Mouse (Mus musculus): ENCODE results near the gene Sox6. TPM values are rescaled to one million over a fixed set of nuclear protein-coding genes. Genes with fewer than 3 reads are reported as not detected.

Gene Sox6
- total and polyA plus RNA-seq, 3 experiments = 0.09 to 1.3 (median 0.90) TPM

GRCm38 (mm10) chr7:115865231-115865630 is 173.4 kb downstream of the Sox6 start:
- Histone ChIP-seq H3K27ac (ENCODE audit: insufficient read depth, low read depth) (no peak overlapping the region), H3K4me2 (ENCODE audit: insufficient read depth, low read depth, poor library complexity, severe bottlenecking) (no peak overlapping the region), H3K79me2 (replicated peaks; ENCODE audit: control insufficient read depth, extremely low read depth, insufficient read depth, poor library complexity, severe bottlenecking) (no peaks in the 10 kb centered on the region), H3K4me1 (ENCODE audit: control insufficient read depth in 1 of 2, insufficient read depth in 2 of 2) (no peaks in the 10 kb centered on the region), H3K27me3 (replicated peaks) (no peaks in the 10 kb centered on the region), H3K9ac (ENCODE audit: insufficient read depth, low read depth) (no peak overlapping the region), H3K9me3 (replicated peaks; ENCODE audit: low read length) (no peaks in the 10 kb centered on the region), H3K36me3 (replicated peaks in 1 of 2; ENCODE audit: control insufficient read depth in 1 of 2, insufficient read depth in 1 of 2, low read length in 1 of 2) (no peaks in the 10 kb centered on the region), H3K4me3 (replicated peaks in 1 of 3; ENCODE audit: low read depth in 2 of 3, low read length in 2 of 3, poor library complexity in 1 of 3) (no peak overlapping the region)
- in situ Hi-C loops (cut with MboI; ENCODE audit: low pct_ligation_motif_present, low pct_unique_long_range_greater_than_20kb, low sequenced_read_pairs) = no loop called here
- dilution Hi-C loops (cut with MboI; ENCODE audit: extremely low pct_ligation_motif_present, extremely low pct_unique_long_range_greater_than_20kb, low sequenced_read_pairs) = no loop called here
- TF ChIP-seq USF2 (conservative IDR thresholded peaks at IDR 0.05; ENCODE audit: low read depth, low read length) = no peak
- no peak for TF ChIP-seq RCOR1 (conservative IDR thresholded peaks at IDR 0.05; ENCODE audit: low read depth, low read length)
- no peak for TF ChIP-seq E2F4 (IDR thresholded peaks at IDR 0.05; ENCODE audit: insufficient replicate concordance, low read depth, low read length)
- TF ChIP-seq ZMIZ1 (IDR thresholded peaks at IDR 0.05; ENCODE audit: low read depth, low read length) = no peak
- TF ChIP-seq ZC3H11A (IDR thresholded peaks at IDR 0.05; ENCODE audit: low read depth, low read length) = no peak
- TF ChIP-seq NELFE (IDR thresholded peaks at IDR 0.05; ENCODE audit: low read depth, low read length) = no peak
- no peak for TF ChIP-seq KAT2A (IDR thresholded peaks at IDR 0.05; ENCODE audit: insufficient replicate concordance, low read length)
- TF ChIP-seq TBP (conservative IDR thresholded peaks at IDR 0.05; ENCODE audit: low read depth, low read length) = no peak
- no peak for TF ChIP-seq USF1 (IDR thresholded peaks at IDR 0.05; ENCODE audit: low read depth, low read length)
- no peak for TF ChIP-seq SMC3 (IDR thresholded peaks at IDR 0.05; ENCODE audit: low read depth, low read length)
- no peak for TF ChIP-seq NRF1 (IDR thresholded peaks at IDR 0.05; ENCODE audit: low read depth, low read length)
- no peak for TF ChIP-seq MAFK (IDR thresholded peaks at IDR 0.05; ENCODE audit: insufficient replicate concordance, low read length)
- no peak for TF ChIP-seq BHLHE40 (IDR thresholded peaks at IDR 0.05; ENCODE audit: low read depth, low read length)
- TF ChIP-seq POLR2AphosphoS2 (IDR thresholded peaks at IDR 0.05; ENCODE audit: low read depth, low read length) = no peak
- no peak for TF ChIP-seq MYC (IDR thresholded peaks at IDR 0.05; ENCODE audit: low read depth, low read length)
- TF ChIP-seq CTCF (conservative IDR thresholded peaks at IDR 0.05 in 1 of 2, IDR thresholded peaks at IDR 0.05 in 1 of 2; ENCODE audit: low read depth in 2 of 2, low read length in 2 of 2) = no peak
- DNase-seq (ENCODE audit: extremely low read depth) = no peak

GRCm38 (mm10) chr7:115864411-115864810 is 174.2 kb downstream of the Sox6 start:
- dilution Hi-C loops (cut with MboI; ENCODE audit: extremely low pct_ligation_motif_present, extremely low pct_unique_long_range_greater_than_20kb, low sequenced_read_pairs) (no loop called here), in situ Hi-C loops (cut with MboI; ENCODE audit: low pct_ligation_motif_present, low pct_unique_long_range_greater_than_20kb, low sequenced_read_pairs) (no loop called here)
- Histone ChIP-seq H3K9ac (ENCODE audit: insufficient read depth, low read depth) (no peak overlapping the region), H3K36me3 (replicated peaks in 1 of 2; ENCODE audit: control insufficient read depth in 1 of 2, insufficient read depth in 1 of 2, low read length in 1 of 2) (no peaks in the 10 kb centered on the region), H3K4me3 (replicated peaks in 1 of 3; ENCODE audit: low read depth in 2 of 3, low read length in 2 of 3, poor library complexity in 1 of 3) (no peak overlapping the region), H3K27ac (ENCODE audit: insufficient read depth, low read depth) (no peak overlapping the region), H3K9me3 (replicated peaks; ENCODE audit: low read length) (no peaks in the 10 kb centered on the region), H3K79me2 (replicated peaks; ENCODE audit: control insufficient read depth, extremely low read depth, insufficient read depth, poor library complexity, severe bottlenecking) (no peaks in the 10 kb centered on the region), H3K4me1 (ENCODE audit: control insufficient read depth in 1 of 2, insufficient read depth in 2 of 2) (no peaks in the 10 kb centered on the region), H3K4me2 (ENCODE audit: insufficient read depth, low read depth, poor library complexity, severe bottlenecking) (no peak overlapping the region), H3K27me3 (replicated peaks) (no peaks in the 10 kb centered on the region)
- TF ChIP-seq MAFK (IDR thresholded peaks at IDR 0.05; ENCODE audit: insufficient replicate concordance, low read length) (0 out of 2 replicates have a peak, but pooled peaks have one; percentile 13), BHLHE40 (IDR thresholded peaks at IDR 0.05; ENCODE audit: low read depth, low read length) (no peak)
- DNase-seq (ENCODE audit: extremely low read depth) = no peak
